In genomic region chr13:95484664-95485063, GRCm38 (mm10) we compare ENCODE assay signal across 16 mouse cellular contexts. TPM values are rescaled to one million over a fixed set of nuclear protein-coding genes. Genes with fewer than 3 reads are reported as not detected.
DNase-seq lines count a peak whose midpoint lies in the region; ATAC-seq and TF ChIP-seq lines count a peak whose summit lies in the region.
"Had no signal": no experiment of that assay in that cellular context is flagged by ENCODE, and none has a peak within 500 bp of the region (broad histone marks: within the 10 kb centered on the region; RNA-seq: fewer than 3 reads in every experiment).

No protein-coding gene starts in this region.

- H3K36me3 ChIP-seq in heart, embryonic 12.5 days = no peaks in the 10 kb centered on the region
- H3K36me3 ChIP-seq: hindbrain, embryonic 13.5 days; neural tube, embryonic 12.5 days had no signal

- H3K4me1 ChIP-seq in heart, embryonic 12.5 days (replicated peaks) = no peaks in the 10 kb centered on the region; the same call in 1 of the 2 replicates
- H3K4me1 ChIP-seq in lung, adult 2 months (ENCODE audit: control insufficient read depth, insufficient read depth, low read length) = no peaks in the 10 kb centered on the region; the same call in 1 of the 2 replicates
- H3K4me1 ChIP-seq: hindbrain, embryonic 13.5 days; neural tube, embryonic 12.5 days had no signal

- ATAC-seq in heart, embryonic 12.5 days (ENCODE audit: insufficient number of reproducible peaks, low FRiP score) = 0 out of 2 replicates have a peak, but pooled peaks have one; percentile 49
- no peak for ATAC-seq in erythroblast, adult 5-6 weeks (replicated peaks; ENCODE audit: low FRiP score, poor library complexity, severe bottlenecking)
- ATAC-seq: CD4-positive, CD25-positive, alpha-beta regulatory T cell, adult 4 months had no signal

- no peak overlapping the region for H3K4me2 ChIP-seq in heart, embryonic 12.5 days
- H3K4me2 ChIP-seq: heart, embryonic 11.5 days; hindbrain, embryonic 13.5 days; neural tube, embryonic 12.5 days had no signal

- DNase-seq in heart, adult 18-20 months = no peak
- peak; percentile 65 for DNase-seq in 3134 (ENCODE audit: extremely low read depth, insufficient read length, low spot score)
- DNase-seq in brain, embryonic 14.5 days (ENCODE audit: low read depth) = peak; percentile 69
- DNase-seq in lung, adult 2 months = peak; percentile 23
- DNase-seq in ovary, postnatal 14 days (ENCODE audit: low spot score) = no peak
- no peak for DNase-seq in adrenal gland, adult 18-20 months (ENCODE audit: low spot score in 2 of 2)
- DNase-seq: cerebellum, postnatal 36 days; left cerebral cortex, postnatal 4 days; thymus, postnatal 36 days had no signal

- no peak overlapping the region for H3K4me3 ChIP-seq in heart, embryonic 12.5 days
- H3K4me3 ChIP-seq in lung, adult 2 months (replicated peaks; ENCODE audit: extremely low read depth, low read depth, low read length) = no peak overlapping the region
- H3K4me3 ChIP-seq: hindbrain, embryonic 13.5 days; neural tube, embryonic 12.5 days had no signal

- TF ChIP-seq CTCF in brain, embryonic 14.5 days (IDR thresholded peaks at IDR 0.05; ENCODE audit: borderline replicate concordance, extremely low read depth, insufficient read depth, insufficient read length) = no peak
- TF ChIP-seq CTCF in lung, adult 2 months (IDR thresholded peaks at IDR 0.05; ENCODE audit: insufficient read depth, low read length) = no peak

- peaks cover 10% of the 10 kb centered on the region for H3K27me3 ChIP-seq in heart, embryonic 12.5 days (replicated peaks)
- H3K27me3 ChIP-seq: neural tube, embryonic 12.5 days had no signal

- peak overlapping the region; percentile 35; the same call in 1 of the 2 replicates for H3K27ac ChIP-seq in heart, embryonic 12.5 days (ENCODE audit: poor library complexity, severe bottlenecking)
- H3K27ac ChIP-seq: hindbrain, embryonic 13.5 days; neural tube, embryonic 12.5 days had no signal

- no peak for TF ChIP-seq POLR2A in brain, embryonic 14.5 days (IDR thresholded peaks at IDR 0.05; ENCODE audit: borderline replicate concordance, extremely low read depth, insufficient read depth, insufficient read length, poor library complexity, severe bottlenecking)
- TF ChIP-seq POLR2A in lung, adult 2 months (IDR thresholded peaks at IDR 0.05; ENCODE audit: borderline replicate concordance, extremely low read depth, low read depth, low read length) = no peak

- H3K9ac ChIP-seq in heart, embryonic 12.5 days = no peak overlapping the region
- H3K9ac ChIP-seq: hindbrain, embryonic 13.5 days; neural tube, embryonic 12.5 days had no signal

- H3K9me3 ChIP-seq in heart, embryonic 12.5 days (replicated peaks) = no peaks in the 10 kb centered on the region
- H3K9me3 ChIP-seq: hindbrain, embryonic 13.5 days; neural tube, embryonic 12.5 days had no signal

- WGBS in heart, embryonic 12.5 days = 20% methylated on average over 5 of the region's 5 CpGs
- 13% methylated on average over 5 of the region's 5 CpGs for WGBS in lung, adult 2 months

RNA-seq across cellular contexts. Expression of gene S100z, which starts 6.1 kb away (rescaled TPM):
- not detected in 2 replicates for polyA plus RNA-seq in heart, embryonic 12.5 days (2016; fragmentation: Nextera tagmentation; extraction: Ambion mirVana)
- not detected for total RNA-seq in heart, adult 18-20 months (2021)
- polyA plus RNA-seq in brain, embryonic 14.5 days (2012; rRNA removed) = not detected in 2 replicates
- 0.49 TPM in 1 of 2 replicates, not detected in the other for polyA plus RNA-seq in lung, adult 2 months (2012; rRNA removed)
- total RNA-seq in erythroblast, adult 5-6 weeks (2015; ENCODE audit: low replicate concordance) = not detected in 2 replicates
- total RNA-seq in erythroblast, adult 5-6 weeks (2017; ENCODE audit: low replicate concordance) = not detected in 2 replicates
- total RNA-seq in adrenal gland, adult 18-20 months (2021) = not detected
- total RNA-seq: left cerebral cortex, postnatal 4 days; megakaryocyte progenitor cell, adult 5-6 weeks had no signal
- polyA plus RNA-seq: CD4-positive, CD25-positive, alpha-beta regulatory T cell, adult 4 months; heart, embryonic 11.5 days; hindbrain, embryonic 13.5 days; neural tube, embryonic 12.5 days had no signal

RNA-seq across cellular contexts. Expression of gene Crhbp, which starts 39.9 kb away (rescaled TPM):
- 0.17 and 0.18 TPM in 2 replicates for polyA plus RNA-seq in heart, embryonic 12.5 days (2016; fragmentation: Nextera tagmentation; extraction: Ambion mirVana)
- not detected for total RNA-seq in heart, adult 18-20 months (2021)
- 1.8 and 3.2 TPM in 2 replicates for polyA plus RNA-seq in brain, embryonic 14.5 days (2012; rRNA removed)
- polyA plus RNA-seq in lung, adult 2 months (2012; rRNA removed) = not detected in 2 replicates
- total RNA-seq in erythroblast, adult 5-6 weeks (2015; ENCODE audit: low replicate concordance) = not detected in 2 replicates
- not detected in 2 replicates for total RNA-seq in erythroblast, adult 5-6 weeks (2017; ENCODE audit: low replicate concordance)
- under 1 TPM in 1 of 2 experiments, not detected in 1; 0.29 TPM for total RNA-seq in adrenal gland, adult 18-20 months (2021)
- total RNA-seq: megakaryocyte progenitor cell, adult 5-6 weeks had no signal
- polyA plus RNA-seq: CD4-positive, CD25-positive, alpha-beta regulatory T cell, adult 4 months; heart, embryonic 11.5 days had no signal

RNA-seq across cellular contexts. Expression of gene F2rl1, which starts 40.4 kb away (rescaled TPM):
- 0.26 TPM in 1 of 2 replicates, not detected in the other for polyA plus RNA-seq in heart, embryonic 12.5 days (2016; fragmentation: Nextera tagmentation; extraction: Ambion mirVana)
- total RNA-seq in heart, adult 18-20 months (2021) = under 1 TPM; 0.67 to 0.84 TPM
- 0.43 and 0.44 TPM in 2 replicates for polyA plus RNA-seq in brain, embryonic 14.5 days (2012; rRNA removed)
- polyA plus RNA-seq in lung, adult 2 months (2012; rRNA removed) = 10.7 and 12.4 TPM in 2 replicates
- not detected in 2 replicates for total RNA-seq in erythroblast, adult 5-6 weeks (2015; ENCODE audit: low replicate concordance)
- 0.42 TPM in 1 of 2 replicates, not detected in the other for total RNA-seq in erythroblast, adult 5-6 weeks (2017; ENCODE audit: low replicate concordance)
- total RNA-seq in adrenal gland, adult 18-20 months (2021) = under 1 TPM; 0.10 to 0.45 TPM
- polyA plus RNA-seq: hindbrain, embryonic 13.5 days had no signal

Comparison
In these comparisons a context has a peak if more than half of its experiments do, and no peak if none do; other contexts are left out.
1. DNase-seq: peak in 3134 (single experiment), brain, embryonic 14.5 days (single experiment) and lung, adult 2 months (single experiment); none in heart, adult 18-20 months (0 of 2), ovary, postnatal 14 days (single experiment) and adrenal gland, adult 18-20 months (0 of 2).